Mouse (Mus musculus): Measurements from ENCODE around the gene Akap8l. TPM values are rescaled to one million over a fixed set of nuclear protein-coding genes. Genes with fewer than 3 reads are reported as not detected.

The Akap8l gene
- polyA plus RNA-seq (2016; fragmentation: Nextera tagmentation; extraction: Ambion mirVana): 134 and 138 TPM in 2 replicates

DNA sequence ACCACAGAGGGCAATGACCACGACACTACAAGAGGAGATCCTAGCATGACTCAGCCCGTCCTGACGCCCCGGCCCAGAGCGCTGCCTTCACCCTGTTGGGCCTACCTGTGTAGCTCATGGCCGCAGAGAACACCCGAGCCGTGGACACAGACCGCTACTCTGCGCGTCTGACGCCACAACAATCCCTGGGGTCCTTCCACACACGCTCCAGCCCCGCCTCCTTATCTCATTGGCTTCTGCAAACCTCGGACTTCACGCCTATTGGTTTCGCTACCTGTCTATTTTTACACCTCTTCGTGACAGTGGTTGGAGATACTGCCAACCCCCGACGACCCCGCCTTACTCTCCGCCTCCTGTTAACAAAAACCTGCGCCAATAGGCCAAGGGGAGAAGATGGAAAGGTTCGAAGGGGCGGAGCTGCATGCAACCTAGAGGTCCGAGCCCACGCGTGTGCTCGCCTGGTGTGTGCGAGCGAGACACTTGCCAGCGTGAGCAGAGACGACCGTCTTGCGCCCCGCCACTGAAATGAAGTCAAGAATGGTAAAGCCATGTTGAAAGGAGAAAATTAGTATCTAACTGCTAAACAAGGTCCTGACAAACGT, at the start of gene Akap8l:
Akap8l (minus strand) TSS at position 226 of the 602 bp plus-strand sequence.
- under 1% methylated on average over 37 of the region's 37 CpGs for WGBS

DNA sequence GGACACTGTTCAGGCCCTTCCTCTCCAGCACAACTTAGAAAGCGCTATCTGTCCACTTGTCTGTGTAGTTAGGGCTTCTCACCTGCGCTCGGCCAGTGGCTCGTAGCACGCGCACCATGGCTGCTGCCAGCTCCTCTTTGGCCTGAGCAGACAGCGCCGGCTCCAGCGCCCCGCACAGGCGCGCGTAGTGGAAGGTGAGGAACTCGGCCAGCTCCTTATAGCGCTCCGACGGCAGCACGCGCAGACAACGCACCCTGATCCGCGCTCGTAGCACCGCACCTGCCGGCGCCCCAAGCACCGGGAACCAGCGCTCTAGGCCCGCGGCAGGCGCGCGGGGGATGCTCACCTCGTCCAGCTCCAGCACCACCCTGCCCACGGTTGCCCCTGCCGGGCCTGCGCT, 45.9 kb upstream of the Akap8l start:
- Histone ChIP-seq H3K4me1 (peaks cover 7% of the 10 kb centered on the region), H3K36me3 (no peaks in the 10 kb centered on the region), H3K9me3 (replicated peaks) (no peaks in the 10 kb centered on the region), H3K4me2 (replicated peaks) (peak overlapping the region; percentile 35), H3K27me3 (peaks cover 86% of the 10 kb centered on the region), H3K9ac (no peak overlapping the region), H3K4me3 (peak overlapping the region; percentile 5), H3K27ac (no peak overlapping the region)
- 5% methylated on average over 36 of the region's 37 CpGs for WGBS
- no peak for ATAC-seq (ENCODE audit: low FRiP score)

More for the DNA sequence above, at the start of gene Akap8l:
- H3K4me3 ChIP-seq: peak within 1 kb of the TSS; percentile 65
- H3K27me3 ChIP-seq: no peaks in the 10 kb centered on the region
- peak within 1 kb of the TSS; percentile 77 for H3K27ac ChIP-seq
- H3K9ac ChIP-seq: peak within 1 kb of the TSS; percentile 74
- peaks cover 17% of the 10 kb centered on the region for H3K36me3 ChIP-seq
- ATAC-seq (ENCODE audit: low FRiP score): peak; percentile 97
- H3K4me2 ChIP-seq (replicated peaks): peak within 1 kb of the TSS; percentile 68
- no peaks in the 10 kb centered on the region for H3K9me3 ChIP-seq (replicated peaks)
- peaks cover 26% of the 10 kb centered on the region for H3K4me1 ChIP-seq

- H3K4me3 ChIP-seq: no peak overlapping the region
- H3K36me3 ChIP-seq: no peaks in the 10 kb centered on the region
- H3K4me2 ChIP-seq (replicated peaks): no peak overlapping the region
- H3K9me3 ChIP-seq (replicated peaks): no peaks in the 10 kb centered on the region
- ATAC-seq (ENCODE audit: low FRiP score): no peak
- no peak overlapping the region for H3K27ac ChIP-seq
- 88% methylated on average over 10 of the region's 10 CpGs for WGBS
- peaks cover 86% of the 10 kb centered on the region for H3K27me3 ChIP-seq
- H3K4me1 ChIP-seq: peaks cover 7% of the 10 kb centered on the region
- H3K9ac ChIP-seq: no peak overlapping the region
Observed at GRCm38 (mm10) chr17:32393944-32394343, 43.5 kb upstream of the Akap8l start.

GRCm38 (mm10) chr17:32389101-32389659, 38.8 kb upstream of the Akap8l start, which contains the start of gene Wiz:
TSS of gene Wiz (minus strand) at chr17:32389439.
- Histone ChIP-seq H3K36me3 (peaks cover 14% of the 10 kb centered on the region), H3K4me1 (peaks cover 15% of the 10 kb centered on the region), H3K9ac (peak within 1 kb of the TSS; percentile 87), H3K9me3 (replicated peaks) (no peaks in the 10 kb centered on the region), H3K4me3 (peak within 1 kb of the TSS; percentile 79), H3K27ac (peak within 1 kb of the TSS; percentile 83), H3K4me2 (replicated peaks) (peak within 1 kb of the TSS; percentile 93), H3K27me3 (peaks cover 39% of the 10 kb centered on the region)
- ATAC-seq (ENCODE audit: low FRiP score): peak; percentile 87
- 2% methylated on average over 38 of the region's 44 CpGs for WGBS

GRCm38 (mm10) chr17:32388370-32389100, 38.1 kb upstream of the Akap8l start:
- peak overlapping the region; percentile 93 for H3K4me2 ChIP-seq (replicated peaks)
- peaks cover 15% of the 10 kb centered on the region for H3K4me1 ChIP-seq
- peak overlapping the region; percentile 87 for H3K9ac ChIP-seq
- peaks cover 20% of the 10 kb centered on the region for H3K36me3 ChIP-seq
- peaks cover 32% of the 10 kb centered on the region for H3K27me3 ChIP-seq
- no peaks in the 10 kb centered on the region for H3K9me3 ChIP-seq (replicated peaks)
- WGBS: under 1% methylated on average over 39 of the region's 39 CpGs
- H3K4me3 ChIP-seq: peak overlapping the region; percentile 79
- peak; percentile 74 for ATAC-seq (ENCODE audit: low FRiP score)
- peak overlapping the region; percentile 83 for H3K27ac ChIP-seq

DNA sequence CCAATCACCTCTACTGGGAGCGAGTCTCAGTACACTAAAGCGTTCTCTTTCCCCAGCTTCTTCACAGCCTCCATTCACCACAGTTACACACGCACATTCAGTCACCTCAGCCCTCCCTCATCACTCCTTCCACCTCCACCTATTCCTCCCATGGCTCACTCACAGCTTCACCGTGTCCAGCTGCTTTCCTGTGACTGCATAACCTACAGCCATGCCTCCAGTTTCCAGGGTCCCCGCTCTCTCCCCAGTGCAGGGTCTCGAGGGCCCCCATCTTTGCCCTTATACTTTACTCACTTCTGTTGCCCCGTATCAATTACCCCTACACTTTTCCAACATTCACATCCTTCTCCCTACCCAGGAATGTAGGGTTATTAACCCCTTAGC, 37.6 kb upstream of the Akap8l start:
- peaks cover 27% of the 10 kb centered on the region for H3K27me3 ChIP-seq
- 34% methylated on average over 7 of the region's 7 CpGs for WGBS
- ATAC-seq (ENCODE audit: low FRiP score): no peak
- peak overlapping the region; percentile 79 for H3K4me3 ChIP-seq
- peaks cover 26% of the 10 kb centered on the region for H3K36me3 ChIP-seq
- H3K4me2 ChIP-seq (replicated peaks): peak overlapping the region; percentile 93
- H3K27ac ChIP-seq: no peak overlapping the region
- H3K9me3 ChIP-seq (replicated peaks): no peaks in the 10 kb centered on the region
- H3K9ac ChIP-seq: peak overlapping the region; percentile 87
- H3K4me1 ChIP-seq: peaks cover 15% of the 10 kb centered on the region

DNA sequence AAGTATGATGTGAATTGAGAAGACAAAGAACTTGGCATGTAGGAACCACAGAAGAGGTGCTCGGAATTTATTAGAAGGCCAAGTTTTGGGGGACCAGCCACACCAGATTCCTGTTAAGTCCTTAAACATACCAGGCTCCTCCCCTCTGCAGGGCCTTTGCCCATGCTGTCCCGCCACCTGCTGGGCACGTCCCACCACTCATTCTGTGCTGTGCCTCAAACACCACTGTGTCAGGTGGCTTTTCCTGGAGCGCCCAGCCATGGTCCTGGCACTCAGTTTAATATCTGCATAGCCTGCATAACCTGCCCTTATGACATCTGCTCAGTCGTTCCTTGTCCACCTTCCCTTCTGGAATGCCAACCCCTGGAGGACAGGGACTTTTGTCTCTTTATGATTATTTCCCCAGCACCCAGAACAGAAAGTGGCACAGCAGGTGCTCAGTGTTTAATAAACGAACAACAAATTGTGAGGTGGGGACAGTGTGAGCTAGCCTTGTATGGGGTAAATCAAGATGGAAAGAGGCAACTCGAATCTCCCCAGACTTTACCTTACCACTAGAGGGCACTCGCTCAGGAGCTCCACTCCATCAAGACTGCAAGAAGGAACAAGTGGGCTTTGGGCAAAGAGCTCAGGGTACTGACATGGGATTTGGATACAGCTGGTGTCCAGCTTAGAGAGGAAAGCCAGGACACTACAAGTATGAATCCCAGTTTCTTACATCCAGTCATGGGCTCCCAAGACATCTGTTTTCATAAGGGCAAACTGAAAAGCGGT, 36.4 kb upstream of the Akap8l start:
- no peak overlapping the region for H3K4me2 ChIP-seq (replicated peaks)
- 81% methylated on average over 9 of the region's 9 CpGs for WGBS
- no peak overlapping the region for H3K9ac ChIP-seq
- no peaks in the 10 kb centered on the region for H3K9me3 ChIP-seq (replicated peaks)
- peaks cover 33% of the 10 kb centered on the region for H3K36me3 ChIP-seq
- no peak for ATAC-seq (ENCODE audit: low FRiP score)
- no peak overlapping the region for H3K4me3 ChIP-seq
- H3K27me3 ChIP-seq: peaks cover 15% of the 10 kb centered on the region
- peaks cover 11% of the 10 kb centered on the region for H3K4me1 ChIP-seq
- H3K27ac ChIP-seq: no peak overlapping the region

- Histone ChIP-seq H3K4me1 (peaks cover 11% of the 10 kb centered on the region), H3K9me3 (replicated peaks) (no peaks in the 10 kb centered on the region), H3K9ac (no peak overlapping the region), H3K4me2 (replicated peaks) (no peak overlapping the region), H3K36me3 (peaks cover 51% of the 10 kb centered on the region), H3K4me3 (no peak overlapping the region), H3K27ac (no peak overlapping the region), H3K27me3 (no peaks in the 10 kb centered on the region)
- WGBS: 91% methylated on average over 5 of the region's 5 CpGs
- no peak for ATAC-seq (ENCODE audit: low FRiP score)
Observed at GRCm38 (mm10) chr17:32383661-32384060, 33.3 kb upstream of the Akap8l start.

DNA sequence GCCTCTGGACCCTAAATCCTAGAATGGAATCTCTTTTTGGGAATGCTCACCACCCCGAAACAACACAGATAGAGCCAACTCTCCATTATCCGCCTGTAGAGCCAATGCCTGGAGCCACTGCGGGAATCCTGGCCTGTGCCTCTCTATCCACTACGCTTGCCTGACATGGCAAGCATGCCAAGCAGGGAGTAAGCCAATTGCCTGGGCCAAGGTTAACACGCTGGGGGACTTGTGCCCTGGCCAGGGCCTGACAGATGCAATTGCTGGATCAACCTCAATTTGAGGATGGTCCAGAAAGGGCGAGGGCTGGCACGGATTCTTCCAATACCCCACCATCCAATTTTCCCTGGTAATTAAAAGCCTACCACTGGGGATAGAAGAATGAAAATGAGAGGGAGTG, 32.2 kb upstream of the Akap8l start:
- ATAC-seq (ENCODE audit: low FRiP score): no peak
- Histone ChIP-seq H3K9me3 (replicated peaks) (no peaks in the 10 kb centered on the region), H3K4me1 (peaks cover under 1% of the 10 kb centered on the region; the same call in 1 of the 2 replicates), H3K27me3 (no peaks in the 10 kb centered on the region), H3K4me3 (no peak overlapping the region), H3K4me2 (replicated peaks) (no peak overlapping the region), H3K36me3 (peaks cover 60% of the 10 kb centered on the region), H3K27ac (no peak overlapping the region), H3K9ac (no peak overlapping the region)
- WGBS: 89% methylated on average over 7 of the region's 7 CpGs

- H3K9me3 ChIP-seq (replicated peaks): no peaks in the 10 kb centered on the region
- no peaks in the 10 kb centered on the region for H3K27me3 ChIP-seq
- no peak overlapping the region for H3K27ac ChIP-seq
- no peak for ATAC-seq (ENCODE audit: low FRiP score)
- no peak overlapping the region for H3K9ac ChIP-seq
- H3K36me3 ChIP-seq: peaks cover 54% of the 10 kb centered on the region
- H3K4me2 ChIP-seq (replicated peaks): no peak overlapping the region
- WGBS: 75% methylated on average over 2 of the region's 2 CpGs
- no peak overlapping the region for H3K4me3 ChIP-seq
- no peaks in the 10 kb centered on the region for H3K4me1 ChIP-seq
Observed at GRCm38 (mm10) chr17:32378786-32379185, 28.4 kb upstream of the Akap8l start.

DNA sequence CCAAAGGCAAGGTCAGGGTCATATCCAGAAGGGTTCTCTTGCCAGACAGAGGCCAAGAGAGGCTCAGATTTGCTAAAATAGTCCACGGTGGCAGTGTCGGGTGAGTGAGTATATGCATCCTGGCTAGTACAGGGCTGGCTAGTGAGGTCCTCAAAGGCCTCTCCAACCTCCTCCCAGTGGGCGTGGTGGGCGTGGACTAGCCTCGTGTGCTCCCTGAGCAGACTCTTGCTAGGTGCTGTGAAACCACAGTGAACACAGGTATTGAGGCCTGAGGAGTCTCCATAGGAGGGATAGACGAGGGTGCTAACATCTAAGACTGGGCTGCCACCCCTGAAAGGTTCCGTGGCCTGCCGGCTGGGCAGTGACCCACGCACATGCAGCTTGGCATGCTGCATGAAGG, 26.7 kb upstream of the Akap8l start:
- ATAC-seq (ENCODE audit: low FRiP score): no peak
- 83% methylated on average over 9 of the region's 9 CpGs for WGBS

DNA sequence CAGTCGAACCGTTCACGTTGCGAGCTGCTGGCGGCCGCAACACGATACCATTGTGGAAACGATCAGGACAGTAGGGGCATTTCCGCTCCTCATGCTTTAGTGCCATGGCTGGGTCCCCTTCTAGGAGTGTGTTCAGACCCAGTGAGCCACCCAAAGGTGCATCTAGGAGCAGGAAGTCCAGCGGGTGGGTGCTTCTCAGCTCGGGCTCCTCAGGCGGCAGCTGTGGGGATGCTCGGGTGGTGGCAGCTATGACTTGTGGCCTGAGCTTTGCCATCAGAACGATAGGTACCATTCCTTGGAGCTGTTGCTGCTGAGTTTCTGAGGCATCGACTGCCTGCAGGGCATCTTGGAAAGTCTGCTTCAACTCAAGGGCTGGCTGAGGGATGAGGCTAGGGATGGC, 26.1 kb upstream of the Akap8l start:
- WGBS: 88% methylated on average over 15 of the region's 15 CpGs
- Histone ChIP-seq H3K9me3 (replicated peaks) (no peaks in the 10 kb centered on the region), H3K4me3 (no peak overlapping the region), H3K27ac (no peak overlapping the region), H3K4me2 (replicated peaks) (no peak overlapping the region), H3K36me3 (peaks cover 38% of the 10 kb centered on the region), H3K4me1 (no peaks in the 10 kb centered on the region), H3K9ac (no peak overlapping the region), H3K27me3 (no peaks in the 10 kb centered on the region)
- no peak for ATAC-seq (ENCODE audit: low FRiP score)

More for the DNA sequence above, 26.7 kb upstream of the Akap8l start:
- Histone ChIP-seq H3K9ac (no peak overlapping the region), H3K27me3 (no peaks in the 10 kb centered on the region), H3K27ac (no peak overlapping the region), H3K4me3 (no peak overlapping the region), H3K4me2 (replicated peaks) (no peak overlapping the region), H3K9me3 (replicated peaks) (no peaks in the 10 kb centered on the region), H3K36me3 (peaks cover 38% of the 10 kb centered on the region), H3K4me1 (no peaks in the 10 kb centered on the region)
